Mouse (Mus musculus) v-Abl transformed pro-B cells (cell line): ENCODE results near the gene Adipor1.

Experiments
- in situ Hi-C, 2 experiments: fragments of 400-800 bp; cut with MboI; formaldehyde crosslinking; loops; one replicate each; pipeline ENCODE4 v1.15.1; 2025; ENCODE audit not compliant: unreplicated experiment in 2 of 2

The Adipor1 gene

GRCm38 (mm10) chr1:134415168-134415831 lies at the start of gene Adipor1:
Gene Adipor1 (plus strand): TSS chr1:134415378.
- in situ Hi-C loops, result loop anchor here (5.0 to 10.0 kb wide), 2 partner anchors 50 to 53 kb away; partner anchors contain the start of gene Tmem183a (in 2 of the 2)

GRCm38 (mm10) chr1:134365491-134365890 lies 49.7 kb upstream of the Adipor1 start:
- in situ Hi-C loops, result loop anchor here (10.0 to 25.0 kb wide), 5 partner anchors 49 to 739 kb away; partner anchors contain the start of genes Adipor1 (in 1 of the 2), Klhl12 (in 1 of the 2) and Lgr6 (in 1 of the 2)

- in situ Hi-C loops, result loop anchor here (10.0 to 25.0 kb wide), 5 partner anchors 46 to 736 kb away; partner anchors contain the start of genes Adipor1 (in 1 of the 2), Klhl12 (in 1 of the 2) and Lgr6 (in 1 of the 2)
Measured at GRCm38 (mm10) chr1:134368777-134369337, 46.3 kb upstream of the Adipor1 start.

DNA sequence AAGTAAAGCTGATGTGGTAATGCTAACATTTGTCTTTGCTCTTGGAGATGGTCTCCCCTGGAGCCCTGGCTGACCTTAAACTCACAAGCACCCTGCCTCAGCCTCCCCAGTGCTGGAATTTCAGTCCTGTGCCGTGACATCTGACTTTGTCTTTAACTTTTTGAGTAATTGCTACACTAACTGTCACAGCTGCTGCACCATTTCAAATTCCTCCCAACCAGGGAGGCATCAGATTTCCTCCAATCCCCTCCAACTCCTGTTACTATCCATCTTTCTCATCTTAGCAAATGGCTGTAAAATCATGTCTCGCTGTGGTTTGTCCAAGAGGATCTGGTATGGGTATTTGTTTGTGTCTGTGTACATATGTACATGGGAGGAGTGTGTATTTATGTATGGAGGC lies 41.1 kb upstream of the Adipor1 start:
- in situ Hi-C loops, result loop anchor here (10.0 to 25.0 kb wide), 2 partner anchors 231 to 488 kb away; no protein-coding TSS in a partner anchor

DNA sequence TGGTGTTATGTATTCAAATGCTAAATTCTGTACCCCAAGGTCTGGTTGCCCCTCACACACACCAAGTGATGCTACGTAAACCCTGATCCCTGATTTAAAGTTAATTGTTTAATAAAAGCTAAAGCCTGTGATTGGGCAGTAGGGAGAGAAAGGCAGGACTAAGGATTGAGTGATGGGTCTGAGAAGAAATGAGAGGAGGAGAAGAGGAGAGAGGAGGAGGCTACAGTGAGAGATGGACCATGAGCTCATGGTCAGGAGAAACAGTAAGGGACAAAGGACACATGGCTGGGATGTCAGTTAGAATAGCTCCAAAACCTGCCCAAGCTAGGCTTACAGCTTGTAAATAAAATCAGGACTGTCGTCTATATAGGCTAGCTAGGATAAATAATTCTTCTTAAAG lies 34.1 kb upstream of the Adipor1 start:
- in situ Hi-C loops, result no loop called here

DNA sequence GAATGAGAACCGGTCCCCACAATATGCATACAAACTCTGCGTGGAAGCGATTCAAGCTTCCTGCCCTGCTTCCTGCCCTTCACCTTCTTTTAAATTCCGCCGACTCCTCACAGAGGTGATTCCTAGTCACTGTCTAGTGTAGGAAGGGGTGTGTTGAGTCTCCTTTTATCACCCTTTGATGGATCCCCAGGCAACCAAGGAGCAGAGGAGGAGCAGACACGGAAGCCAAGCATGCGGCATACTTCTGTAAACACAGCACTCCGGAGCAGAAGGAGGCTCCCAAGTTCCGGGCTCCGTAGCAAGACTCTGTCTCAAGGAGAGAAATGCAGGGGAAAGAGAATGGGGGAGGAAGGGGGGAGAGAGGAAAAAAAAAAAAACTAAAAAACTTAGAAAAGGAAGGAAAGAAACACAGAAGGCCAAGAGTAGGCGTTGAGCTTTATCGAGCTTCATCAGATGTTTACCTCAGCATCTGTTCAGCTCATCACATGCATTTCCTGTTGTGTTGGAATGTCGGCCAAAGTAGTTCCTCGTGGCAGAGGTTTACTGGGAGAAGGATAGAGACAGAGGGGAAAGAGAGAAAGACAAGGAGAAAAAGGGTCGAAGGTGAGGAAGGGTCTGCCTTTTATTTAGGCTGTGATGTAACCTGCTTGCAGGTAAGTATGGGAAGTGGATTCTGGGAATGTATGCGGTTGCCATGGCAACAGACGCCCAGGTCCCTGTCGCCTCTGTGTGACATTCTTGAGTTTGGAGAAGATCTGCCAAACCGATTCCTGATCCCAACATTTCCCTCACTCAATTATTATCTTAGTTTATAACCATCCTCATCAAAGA lies 33.2 kb upstream of the Adipor1 start:
- in situ Hi-C loops, result no loop called here

- in situ Hi-C loops, result no loop called here
Measured at GRCm38 (mm10) chr1:134384581-134384980, 30.6 kb upstream of the Adipor1 start.

DNA sequence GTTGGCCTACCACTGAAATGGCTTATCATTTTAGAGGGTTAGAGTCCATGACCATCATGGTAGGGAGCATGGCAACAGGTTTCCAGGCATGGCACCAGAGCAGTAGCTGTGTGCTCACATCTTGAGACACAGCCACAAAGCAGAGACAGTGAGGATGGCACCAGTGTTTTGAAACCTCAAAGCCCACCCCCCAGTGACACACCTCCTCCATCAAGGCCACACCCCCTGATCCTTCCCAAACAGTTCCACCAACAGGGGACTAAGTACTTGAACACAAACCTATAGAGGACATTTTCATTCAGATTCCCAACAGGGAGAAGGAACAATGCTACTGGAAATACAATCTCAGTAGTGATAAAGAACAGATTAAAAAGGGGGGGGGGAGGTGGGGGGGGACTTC lies 30.0 kb upstream of the Adipor1 start:
- in situ Hi-C loops, result no loop called here

- in situ Hi-C loops, result no loop called here
Measured at GRCm38 (mm10) chr1:134385666-134386065, 29.5 kb upstream of the Adipor1 start, which contains the start of gene 4933406M09Rik. Gene 4933406M09Rik (plus strand): TSS chr1:134385940.

- in situ Hi-C loops, result no loop called here
Measured at GRCm38 (mm10) chr1:134393827-134394226, 21.4 kb upstream of the Adipor1 start.

DNA sequence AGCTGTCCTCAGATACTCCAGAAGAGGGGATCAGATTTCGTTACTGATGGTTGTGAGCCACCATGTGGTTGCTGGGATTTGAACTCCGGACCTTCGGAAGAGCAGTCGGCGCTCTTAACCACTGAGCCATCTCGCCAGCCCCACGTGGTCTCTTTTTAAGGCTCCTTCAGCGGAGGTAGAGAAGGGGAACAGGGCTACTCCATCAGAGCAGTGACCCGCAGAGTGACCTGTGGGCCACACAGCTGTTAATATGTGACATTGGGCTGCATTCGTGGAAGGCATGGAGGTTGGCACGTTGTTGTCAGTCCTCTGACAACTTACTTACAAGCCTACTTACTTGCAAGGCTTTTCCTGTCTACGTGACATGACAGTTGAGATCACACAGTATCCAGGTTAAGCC lies 17.0 kb upstream of the Adipor1 start:
- in situ Hi-C loops, result no loop called here

GRCm38 (mm10) chr1:134399735-134400134 lies 15.4 kb upstream of the Adipor1 start:
- in situ Hi-C loops, result no loop called here

- in situ Hi-C loops, result no loop called here
Measured at GRCm38 (mm10) chr1:134405509-134406413, 9.4 kb upstream of the Adipor1 start, which contains the start of gene Cyb5r1. Gene Cyb5r1 (plus strand): TSS chr1:134405559.

DNA sequence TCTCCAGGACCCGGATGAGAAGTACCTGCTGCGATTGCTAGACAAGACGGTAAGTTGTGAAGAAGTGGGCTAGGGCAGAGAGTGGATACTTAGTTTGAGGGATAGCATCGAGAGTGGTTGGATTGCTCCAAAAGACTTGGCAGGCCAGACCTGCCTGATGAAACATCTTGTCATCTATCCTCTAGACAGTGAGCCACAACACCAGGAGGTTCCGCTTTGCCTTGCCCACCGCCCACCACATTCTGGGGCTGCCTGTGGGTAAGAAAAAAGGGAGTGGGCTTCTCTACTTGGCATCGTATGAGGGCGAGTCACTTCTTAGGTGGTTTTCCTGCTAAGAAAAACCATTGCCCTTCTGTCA lies 8.8 kb upstream of the Adipor1 start:
- in situ Hi-C loops, result no loop called here

GRCm38 (mm10) chr1:134408080-134408479 lies 7.1 kb upstream of the Adipor1 start:
- in situ Hi-C loops, result no loop called here

DNA sequence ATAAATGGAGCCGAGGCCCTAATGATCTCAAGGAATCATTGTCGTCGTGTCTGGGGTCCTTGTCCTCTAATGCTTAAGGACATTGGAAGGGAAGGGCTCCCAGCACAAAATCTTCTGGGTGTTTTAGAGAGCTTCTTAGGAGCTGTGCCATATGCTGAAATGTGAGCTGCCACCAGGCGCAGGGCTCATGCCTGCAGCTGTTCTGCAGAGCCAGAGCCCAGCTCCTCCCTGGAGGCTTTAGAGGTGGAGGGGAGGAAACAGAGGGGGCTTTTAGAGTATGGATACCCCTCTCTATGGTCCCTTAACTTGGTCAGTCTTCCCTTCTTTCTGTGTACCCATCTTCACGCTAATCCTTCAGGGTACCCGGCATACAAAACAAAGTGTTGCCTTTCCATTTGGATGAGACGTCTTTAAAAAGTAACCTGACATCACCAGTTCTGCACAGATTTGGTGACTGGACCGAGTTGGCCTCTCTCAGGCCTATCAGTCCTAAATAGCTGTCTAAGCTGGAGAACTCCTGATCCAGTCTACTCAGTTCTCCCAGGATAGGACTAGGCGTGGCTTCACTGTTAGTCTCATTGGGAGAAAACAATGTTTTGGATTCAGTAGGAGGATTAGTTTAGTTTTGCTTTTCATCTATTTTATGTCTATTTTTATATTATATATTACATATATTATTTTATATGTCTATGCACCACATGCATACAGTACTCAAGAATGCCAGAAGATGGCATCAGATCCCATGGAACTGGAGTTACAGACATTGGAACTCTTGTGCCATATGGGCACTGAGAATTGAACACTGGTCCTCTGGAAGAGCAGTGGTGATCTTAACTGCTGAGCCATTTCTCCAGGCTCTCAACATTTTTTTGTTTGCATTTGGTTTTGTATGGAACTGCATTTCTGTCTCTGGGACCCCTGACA lies 3.2 kb upstream of the Adipor1 start:
- in situ Hi-C loops, result loop anchor here in 1 of 2 experiments (10.0 kb wide), 1 partner anchor 47 kb away; the partner anchor contains the start of gene Tmem183a

DNA sequence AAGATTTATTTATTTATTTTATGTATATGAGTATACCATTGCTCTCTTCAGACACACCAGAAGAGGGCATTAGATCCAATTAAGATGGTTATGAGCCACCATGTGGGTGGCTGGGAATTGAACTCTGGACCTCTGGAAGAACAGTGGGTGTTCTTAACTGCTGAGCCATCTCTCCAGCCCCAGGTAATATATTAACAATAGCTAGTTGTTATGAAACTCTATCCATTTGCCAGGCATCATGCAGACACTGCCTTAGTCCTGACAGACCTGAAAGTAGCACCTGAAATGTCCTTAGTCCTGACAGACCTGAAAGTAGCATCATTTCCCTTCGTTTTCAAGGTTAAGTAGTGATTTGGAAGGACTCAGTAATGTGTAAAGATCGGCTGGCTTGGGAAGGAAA lies 1.1 kb upstream of the Adipor1 start:
- in situ Hi-C loops, result loop anchor here in 1 of 2 experiments (10.0 kb wide), 1 partner anchor 49 kb away; the partner anchor contains the start of gene Tmem183a

DNA sequence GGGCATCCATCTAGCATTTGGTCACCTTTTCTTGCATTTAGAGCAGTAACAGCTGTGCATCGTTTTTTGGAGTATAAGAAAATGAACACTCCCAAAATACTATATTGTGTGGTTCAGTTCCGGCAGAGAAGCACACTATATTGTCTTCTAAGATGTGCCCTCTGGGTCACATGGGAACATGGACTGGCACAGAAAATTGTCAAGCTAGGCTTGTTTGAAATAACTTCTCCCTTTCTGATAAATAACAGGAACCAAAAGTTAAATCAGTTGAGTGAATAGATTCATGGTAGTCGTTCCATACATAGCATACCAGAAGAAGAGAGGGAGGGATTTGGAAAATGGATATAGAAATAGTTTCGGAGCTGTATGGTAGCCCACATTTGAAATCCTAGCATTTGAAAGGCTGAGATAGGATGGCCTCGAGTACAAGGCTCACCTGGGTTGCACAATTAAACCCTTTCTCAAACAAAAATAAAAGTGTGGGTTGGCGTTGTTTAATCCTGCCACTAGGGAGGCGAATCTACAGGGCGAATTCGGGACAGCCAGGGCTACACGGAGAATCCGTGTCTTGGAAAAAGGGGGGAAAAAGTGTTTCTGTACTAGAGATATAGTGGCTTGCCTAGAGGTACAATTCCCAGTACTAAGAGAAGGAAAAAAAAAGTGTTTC lies 544 bp upstream of the Adipor1 start:
- in situ Hi-C loops, result loop anchor here (5.0 to 10.0 kb wide), 2 partner anchors 50 to 52 kb away; partner anchors contain the start of gene Tmem183a (in 2 of the 2)
